Mouse (Mus musculus) heart, embryonic 16.5 days (tissue): ENCODE measurements around the gene Trnt1. TPM values are rescaled to one million over a fixed set of nuclear protein-coding genes. Genes with fewer than 3 reads are reported as not detected.

ENCODE experiments used
- ATAC-seq: fragments of 200-750 bp; cut with Nextera tagmentation; replicated peaks from 2 replicates; pipeline ENCODE4 v1.8.0; 2017; ENCODE audit warnings: moderate number of reproducible peaks; ENCODE audit not compliant: insufficient read depth, low FRiP score; ENCODE audit errors: extremely low read depth
- H3K27ac ChIP-seq: fragments of 300-500 bp; sonication (generic); 2 replicates; pipeline ENCODE4 v1.5.1; 2014; ENCODE audit warnings: mild to moderate bottlenecking, low read length, control low read depth, moderate library complexity
- H3K27me3 ChIP-seq: fragments of 300-500 bp; sonication (generic); 2 replicates; pipeline ENCODE4 v1.6.1; 2014; ENCODE audit warnings: low read length, mixed read lengths; ENCODE audit not compliant: control insufficient read depth, insufficient read depth
- H3K36me3 ChIP-seq: fragments of 300-500 bp; sonication (generic); 2 replicates; pipeline ENCODE4 v1.6.1; 2014; ENCODE audit not compliant: control insufficient read depth, insufficient read depth
- H3K4me1 ChIP-seq: fragments of 300-500 bp; sonication (generic); 2 replicates; pipeline ENCODE4 v1.6.1; 2014; ENCODE audit warnings: low read length, mixed read lengths; ENCODE audit not compliant: control insufficient read depth, insufficient read depth
- H3K4me2 ChIP-seq: fragments of 300-500 bp; sonication (generic); 2 replicates; pipeline ENCODE4 v1.6.1; 2014; ENCODE audit warnings: low read depth, mild to moderate bottlenecking, control low read depth, low read length
- H3K4me3 ChIP-seq: fragments of 300-500 bp; sonication (generic); 2 replicates; pipeline ENCODE4 v1.5.1; 2014; ENCODE audit warnings: mild to moderate bottlenecking, control low read depth, low read length
- H3K9ac ChIP-seq: fragments of 300-500 bp; sonication (generic); 2 replicates; pipeline ENCODE4 v1.6.1; 2014; ENCODE audit warnings: low read length, control low read depth
- H3K9me3 ChIP-seq: fragments of 300-500 bp; sonication (generic); replicated peaks from 2 replicates; pipeline ENCODE4 v1.6.1; 2016; ENCODE audit warnings: low read length; ENCODE audit not compliant: control insufficient read depth
- WGBS: fragments of 180-500 bp; shearing (Covaris S2); extraction: QIAGEN DNeasy Blood & Tissue Kit; methylation state at CpG from one replicate; pipeline ENCODE4 v1.1.7; 2014; 5-methylcytosine and 5-hydroxymethylcytosine counted together
- polyA plus RNA-seq: library from polyadenylated mRNA; unstranded; fragments of >200 nt; fragmentation: Nextera tagmentation; extraction: Ambion mirVana; gene quantifications from 2 replicates; pipeline ENCODE4 v1.2.1, GENCODE M21; 2015

Trnt1 gene
- polyA plus RNA-seq, 1 experiment from 2014 or later = 48.7 TPM

- Histone ChIP-seq H3K36me3 (no peaks in the 10 kb centered on the region), H3K9me3 (no peaks in the 10 kb centered on the region), H3K4me3 (no peak overlapping the region), H3K9ac (no peak overlapping the region), H3K4me2 (no peak overlapping the region), H3K27ac (no peak overlapping the region), H3K27me3 (no peaks in the 10 kb centered on the region), H3K4me1 (no peaks in the 10 kb centered on the region)
- 60% methylated on average over 7 of the region's 7 CpGs for WGBS
- ATAC-seq = no peak
These were observed 23.1 kb upstream of the Trnt1 start for GRCm38 (mm10) chr6:106745673-106746394.

- Histone ChIP-seq H3K9me3 (no peaks in the 10 kb centered on the region), H3K27me3 (no peaks in the 10 kb centered on the region), H3K4me1 (no peaks in the 10 kb centered on the region), H3K36me3 (no peaks in the 10 kb centered on the region), H3K4me3 (no peak overlapping the region), H3K27ac (no peak overlapping the region), H3K9ac (no peak overlapping the region), H3K4me2 (no peak overlapping the region)
- WGBS = 86% methylated on average over 5 of the region's 5 CpGs
- no peak for ATAC-seq
These were observed 21.7 kb upstream of the Trnt1 start for GRCm38 (mm10) chr6:106747251-106747650.

GRCm38 (mm10) chr6:106747804-106748203, 21.1 kb upstream of the Trnt1 start:
- no peaks in the 10 kb centered on the region for H3K36me3 ChIP-seq
- H3K4me2 ChIP-seq = no peak overlapping the region
- 81% methylated on average over 3 of the region's 3 CpGs for WGBS
- ATAC-seq = no peak
- no peak overlapping the region for H3K27ac ChIP-seq
- H3K27me3 ChIP-seq = no peaks in the 10 kb centered on the region
- no peaks in the 10 kb centered on the region for H3K4me1 ChIP-seq
- H3K4me3 ChIP-seq = no peak overlapping the region
- no peak overlapping the region for H3K9ac ChIP-seq
- no peaks in the 10 kb centered on the region for H3K9me3 ChIP-seq

GRCm38 (mm10) chr6:106748887-106749388, 20.0 kb upstream of the Trnt1 start, which contains the start of gene Il5ra:
TSS of gene Il5ra (minus strand) at chr6:106749037.
- ATAC-seq = peak; percentile 70; the same call in 1 of the 2 replicates
- WGBS = 38% methylated on average over 6 of the region's 6 CpGs
- H3K4me3 ChIP-seq = no peak within 1 kb of the TSS

GRCm38 (mm10) chr6:106750291-106750690, 18.6 kb upstream of the Trnt1 start:
- Histone ChIP-seq H3K4me3 (no peak overlapping the region), H3K9me3 (no peaks in the 10 kb centered on the region), H3K4me1 (no peaks in the 10 kb centered on the region), H3K9ac (no peak overlapping the region), H3K36me3 (no peaks in the 10 kb centered on the region), H3K27me3 (no peaks in the 10 kb centered on the region), H3K27ac (no peak overlapping the region), H3K4me2 (no peak overlapping the region)
- no peak for ATAC-seq
- WGBS = 77% methylated on average over 7 of the region's 7 CpGs

More at GRCm38 (mm10) chr6:106748887-106749388, 20.0 kb upstream of the Trnt1 start, which contains the start of gene Il5ra:
- H3K4me2 ChIP-seq = no peak within 1 kb of the TSS
- H3K27me3 ChIP-seq = no peaks in the 10 kb centered on the region
- no peaks in the 10 kb centered on the region for H3K36me3 ChIP-seq
- no peaks in the 10 kb centered on the region for H3K4me1 ChIP-seq
- peak within 1 kb of the TSS; percentile 25; the same call in 1 of the 2 replicates for H3K27ac ChIP-seq
- no peaks in the 10 kb centered on the region for H3K9me3 ChIP-seq
- H3K9ac ChIP-seq = no peak within 1 kb of the TSS

- H3K36me3 ChIP-seq = no peaks in the 10 kb centered on the region
- no peak overlapping the region for H3K4me3 ChIP-seq
- 62% methylated on average over 3 of the region's 3 CpGs for WGBS
- no peaks in the 10 kb centered on the region for H3K9me3 ChIP-seq
- no peaks in the 10 kb centered on the region for H3K4me1 ChIP-seq
- ATAC-seq = no peak
- no peak overlapping the region for H3K9ac ChIP-seq
- H3K27me3 ChIP-seq = no peaks in the 10 kb centered on the region
- no peak overlapping the region for H3K4me2 ChIP-seq
- H3K27ac ChIP-seq = no peak overlapping the region
These were observed 10.6 kb upstream of the Trnt1 start for GRCm38 (mm10) chr6:106758299-106758698.

GRCm38 (mm10) chr6:106760473-106761218, 8.3 kb upstream of the Trnt1 start:
- 77% methylated on average over 3 of the region's 3 CpGs for WGBS
- no peak for ATAC-seq
- no peak overlapping the region for H3K4me3 ChIP-seq
- H3K4me2 ChIP-seq = no peak overlapping the region
- no peaks in the 10 kb centered on the region for H3K4me1 ChIP-seq
- H3K27me3 ChIP-seq = no peaks in the 10 kb centered on the region
- no peaks in the 10 kb centered on the region for H3K36me3 ChIP-seq
- H3K9ac ChIP-seq = no peak overlapping the region
- H3K27ac ChIP-seq = no peak overlapping the region
- H3K9me3 ChIP-seq = no peaks in the 10 kb centered on the region

GRCm38 (mm10) chr6:106761486-106761885, 7.4 kb upstream of the Trnt1 start:
- no peaks in the 10 kb centered on the region for H3K36me3 ChIP-seq
- no peak overlapping the region for H3K9ac ChIP-seq
- WGBS = 57% methylated on average over 1 of the region's 1 CpGs
- no peaks in the 10 kb centered on the region for H3K27me3 ChIP-seq
- H3K4me1 ChIP-seq = no peaks in the 10 kb centered on the region
- H3K4me2 ChIP-seq = no peak overlapping the region
- no peaks in the 10 kb centered on the region for H3K9me3 ChIP-seq
- no peak for ATAC-seq
- H3K27ac ChIP-seq = no peak overlapping the region
- H3K4me3 ChIP-seq = no peak overlapping the region

- Histone ChIP-seq H3K27ac (no peak overlapping the region), H3K9me3 (no peaks in the 10 kb centered on the region), H3K4me3 (no peak overlapping the region), H3K4me1 (peaks cover 9% of the 10 kb centered on the region), H3K4me2 (no peak overlapping the region), H3K36me3 (no peaks in the 10 kb centered on the region), H3K27me3 (no peaks in the 10 kb centered on the region), H3K9ac (no peak overlapping the region)
- no peak for ATAC-seq
- 69% methylated on average over 1 of the region's 1 CpGs for WGBS
These were observed 3.0 kb upstream of the Trnt1 start for GRCm38 (mm10) chr6:106765892-106766291.
